Mouse (Mus musculus) CH12.LX (cell line): ENCODE measurements around the gene Etv6. TPM values are rescaled to one million over a fixed set of nuclear protein-coding genes. Genes with fewer than 3 reads are reported as not detected.

Source experiments
- DNase-seq: peaks from one replicate; pipeline ENCODE4 v3.0.0-alpha.2; 2013; ENCODE audit errors: extremely low read depth
- H3K27ac ChIP-seq: 2 replicates; pipeline ENCODE4 v1.5.1; 2012; ENCODE audit warnings: low read depth, mild to moderate bottlenecking, control low read depth, moderate library complexity; ENCODE audit not compliant: insufficient read depth
- H3K27me3 ChIP-seq: replicated peaks from 2 replicates; pipeline ENCODE3; 2012; ENCODE audit warnings: inconsistent platforms
- H3K36me3 ChIP-seq, 2 experiments: replicated peaks in 1 of 2; 2 replicates each; pipeline versions ENCODE3 to v1.6.1; 2012; ENCODE audit warnings: inconsistent platforms in 1 of 2, low read length in 1 of 2, mild to moderate bottlenecking in 1 of 2, mixed read lengths in 1 of 2, moderate library complexity in 1 of 2; ENCODE audit not compliant: control insufficient read depth in 1 of 2, insufficient read depth in 1 of 2
- H3K4me1 ChIP-seq, 2 experiments: 2 replicates each; pipeline ENCODE4 v1.6.1; 2012; ENCODE audit warnings: inconsistent platforms in 1 of 2, moderate library complexity in 1 of 2; ENCODE audit not compliant: insufficient read depth in 2 of 2, control insufficient read depth in 1 of 2
- H3K4me2 ChIP-seq: 2 replicates; pipeline ENCODE4 v1.6.1; 2012; ENCODE audit warnings: low read depth, mild to moderate bottlenecking, control low read depth; ENCODE audit not compliant: poor library complexity, insufficient read depth, severe bottlenecking
- H3K4me3 ChIP-seq, 3 experiments: fragments of 150-350 bp in 1 of 3; sonication (generic) in 1 of 3; replicated peaks in 1 of 3; 2 replicates each; pipeline versions ENCODE3 to v1.5.1; 2011 to 2012; ENCODE audit warnings: low read depth in 2 of 3, low read length in 2 of 3, mild to moderate bottlenecking in 2 of 3, moderate library complexity in 2 of 3, control low read depth in 1 of 3, improper control_type of control experiment in 1 of 3, inconsistent platforms in 1 of 3, mixed read lengths in 1 of 3; ENCODE audit not compliant: poor library complexity in 1 of 3
- H3K79me2 ChIP-seq: replicated peaks from 2 replicates; pipeline ENCODE4 v1.6.1; 2012; ENCODE audit warnings: mild to moderate bottlenecking, moderate library complexity; ENCODE audit not compliant: control insufficient read depth, poor library complexity, insufficient read depth, severe bottlenecking; ENCODE audit errors: extremely low read depth
- H3K9ac ChIP-seq: 2 replicates; pipeline ENCODE4 v1.6.1; 2012; ENCODE audit warnings: low read depth, mild to moderate bottlenecking, control low read depth, moderate library complexity; ENCODE audit not compliant: insufficient read depth
- H3K9me3 ChIP-seq: replicated peaks from 2 replicates; pipeline ENCODE3; 2012; ENCODE audit warnings: low read length, inconsistent platforms, mixed read lengths
- CHD1 ChIP-seq: IDR thresholded peaks from 2 replicates; pipeline ENCODE4 v1.6.1; 2012; ENCODE audit warnings: low read depth, low read length, improper control_type of control experiment, inconsistent platforms
- CHD2 ChIP-seq: IDR thresholded peaks from 2 replicates; pipeline ENCODE4 v1.6.1; 2011; ENCODE audit warnings: low read length, improper control_type of control experiment
- CTCF ChIP-seq, 2 experiments: IDR thresholded peaks in 1 of 2; conservative IDR thresholded peaks in 1 of 2; 2 replicates each; pipeline ENCODE4 v1.5.1; 2011 to 2012; ENCODE audit warnings: low read depth in 2 of 2, low read length in 2 of 2, improper control_type of control experiment in 1 of 2, inconsistent platforms in 1 of 2, mild to moderate bottlenecking in 1 of 2, moderate library complexity in 1 of 2
- E2F4 ChIP-seq: IDR thresholded peaks from 2 replicates; pipeline ENCODE4 v1.6.1; 2011; ENCODE audit warnings: low read depth, low read length, improper control_type of control experiment; ENCODE audit not compliant: insufficient replicate concordance
- EP300 ChIP-seq: IDR thresholded peaks from 2 replicates; pipeline ENCODE4 v1.6.1; 2011; ENCODE audit warnings: low read length, improper control_type of control experiment
- ETS1 ChIP-seq: conservative IDR thresholded peaks from 2 replicates; pipeline ENCODE4 v1.6.1; 2012; ENCODE audit warnings: low read depth, mild to moderate bottlenecking, inconsistent platforms, low read length, improper control_type of control experiment, moderate library complexity
- GABPA ChIP-seq: IDR thresholded peaks from 2 replicates; pipeline ENCODE4 v1.6.1; 2012; ENCODE audit warnings: low read depth, low read length, improper control_type of control experiment, inconsistent platforms; ENCODE audit not compliant: insufficient replicate concordance
- HCFC1 ChIP-seq: IDR thresholded peaks from 2 replicates; pipeline ENCODE4 v1.6.1; 2012; ENCODE audit warnings: low read depth, mild to moderate bottlenecking, inconsistent platforms, low read length, improper control_type of control experiment
- JUN ChIP-seq: IDR thresholded peaks from 2 replicates; pipeline ENCODE4 v1.6.1; 2011; ENCODE audit warnings: low read depth, mild to moderate bottlenecking, low read length, improper control_type of control experiment, moderate library complexity; ENCODE audit not compliant: insufficient read depth
- JUND ChIP-seq: conservative IDR thresholded peaks from 2 replicates; pipeline ENCODE4 v1.6.1; 2011; ENCODE audit warnings: low read depth, low read length, improper control_type of control experiment
- KAT2A ChIP-seq: IDR thresholded peaks from 2 replicates; pipeline ENCODE4 v1.6.1; 2012; ENCODE audit warnings: low read length, improper control_type of control experiment, inconsistent platforms; ENCODE audit not compliant: insufficient replicate concordance
- MXI1 ChIP-seq: IDR thresholded peaks from 2 replicates; pipeline ENCODE4 v1.6.1; 2011; ENCODE audit warnings: mild to moderate bottlenecking, low read depth, low read length, improper control_type of control experiment
- NRF1 ChIP-seq: IDR thresholded peaks from 2 replicates; pipeline ENCODE4 v1.6.1; 2014; ENCODE audit warnings: low read depth, mild to moderate bottlenecking, inconsistent platforms, low read length, improper control_type of control experiment, moderate library complexity
- PAX5 ChIP-seq: IDR thresholded peaks from 2 replicates; pipeline ENCODE4 v1.6.1; 2012; ENCODE audit warnings: low read length, inconsistent platforms, mixed read lengths
- POLR2AphosphoS2 ChIP-seq: IDR thresholded peaks from 2 replicates; pipeline ENCODE4 v1.6.1; 2011; ENCODE audit warnings: low read depth, low read length, improper control_type of control experiment
- RAD21 ChIP-seq: IDR thresholded peaks from 2 replicates; pipeline ENCODE4 v1.6.1; 2011; ENCODE audit warnings: low read depth, mild to moderate bottlenecking, low read length, improper control_type of control experiment, moderate library complexity
- SIN3A ChIP-seq: IDR thresholded peaks from 2 replicates; pipeline ENCODE4 v1.6.1; 2012; ENCODE audit warnings: low read length, improper control_type of control experiment, inconsistent platforms
- TCF12 ChIP-seq: IDR thresholded peaks from 2 replicates; pipeline ENCODE4 v1.6.1; 2014; ENCODE audit warnings: low read depth, mild to moderate bottlenecking, inconsistent platforms, low read length, improper control_type of control experiment
- USF1 ChIP-seq: IDR thresholded peaks from 2 replicates; pipeline ENCODE4 v1.6.1; 2014; ENCODE audit warnings: low read depth, mild to moderate bottlenecking, inconsistent platforms, low read length, improper control_type of control experiment
- ZC3H11A ChIP-seq: IDR thresholded peaks from 2 replicates; pipeline ENCODE4 v1.6.1; 2012; ENCODE audit warnings: low read depth, mild to moderate bottlenecking, inconsistent platforms, low read length, improper control_type of control experiment
- ZKSCAN1 ChIP-seq: IDR thresholded peaks from 2 replicates; pipeline ENCODE4 v1.6.1; 2012; ENCODE audit warnings: low read depth, inconsistent platforms, low read length, improper control_type of control experiment, borderline replicate concordance
- ZNF384 ChIP-seq: IDR thresholded peaks from 2 replicates; pipeline ENCODE4 v1.6.1; 2012; ENCODE audit warnings: low read depth, low read length, improper control_type of control experiment, inconsistent platforms
- dilution Hi-C: fragments of 300-500 bp; cut with MboI; formaldehyde crosslinking; loops from 2 replicates; pipeline ENCODE4 v1.14.3; 2020; ENCODE audit warnings: low sequenced_read_pairs; ENCODE audit not compliant: extremely low pct_unique_long_range_greater_than_20kb, extremely low pct_ligation_motif_present
- in situ Hi-C: fragments of 300-500 bp; cut with MboI; formaldehyde crosslinking; loops from 3 replicates; pipeline ENCODE4 v1.14.3; 2019; ENCODE audit warnings: low sequenced_read_pairs, low pct_ligation_motif_present, low pct_unique_long_range_greater_than_20kb, mixed read lengths
- polyA plus RNA-seq: library from polyadenylated mRNA; unstranded; fragments of >175 nt; gene quantifications from 2 replicates; pipeline ENCODE4 v1.2.1, GENCODE M21; 2012; ENCODE audit warnings: low read depth; ENCODE audit not compliant: insufficient read length
- total RNA-seq, 2 experiments: library from RNA; depleted of rRNA; stranded (reverse); fragments of 300-350 nt in 1 of 2; fragments of >200 nt in 1 of 2; gene quantifications; 2 replicates each; pipeline ENCODE4 v1.2.3; 2012 to 2014

Etv6 gene
- total and polyA plus RNA-seq, 3 experiments = 7.6 to 29.5 (median 10.1) TPM

DNA sequence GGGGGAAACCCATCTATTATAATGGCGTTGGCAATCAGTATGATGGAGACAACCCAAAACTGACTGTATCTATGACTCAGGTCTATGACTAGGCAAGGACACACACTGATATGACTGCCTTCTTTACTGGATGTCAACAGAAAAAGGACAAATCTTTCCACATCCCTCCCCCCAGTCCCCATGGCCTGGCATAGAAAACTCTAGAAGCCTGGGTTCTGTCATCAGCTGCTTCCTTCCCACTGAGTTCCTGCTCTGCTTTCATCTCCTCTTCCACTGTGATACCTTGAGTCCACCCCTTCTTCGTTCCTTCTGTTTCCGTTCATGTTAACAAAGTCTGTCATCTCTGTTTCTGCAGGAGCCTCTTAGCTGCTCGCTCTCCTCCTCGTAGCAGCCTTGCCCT lies 170.2 kb downstream of the Etv6 start:
- in situ Hi-C loops = loop anchor here (25.0 kb wide), 1 partner anchor 168 kb away; the partner anchor contains the start of gene Etv6
- dilution Hi-C loops = no loop called here
- H3K27ac ChIP-seq = no peak overlapping the region

DNA sequence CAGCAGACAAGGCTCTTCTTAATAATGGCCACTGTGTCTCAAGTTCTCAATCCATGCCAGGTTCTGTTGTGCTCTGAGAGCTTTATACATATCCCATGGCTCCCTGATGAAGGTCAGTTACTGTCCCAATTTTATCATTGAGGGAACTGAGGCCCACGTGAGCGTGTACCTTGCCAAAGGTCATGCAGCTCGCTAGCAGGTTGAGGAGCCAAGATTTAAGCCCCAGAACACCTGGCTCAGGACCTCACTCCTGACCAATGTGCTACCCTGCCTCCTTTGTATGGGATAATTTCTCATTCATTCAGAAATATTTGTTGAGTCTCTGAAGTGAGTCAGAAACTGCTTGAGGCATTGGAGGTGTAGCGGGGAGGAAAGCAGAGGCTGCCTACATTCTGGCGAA lies 170.8 kb downstream of the Etv6 start:
- Histone ChIP-seq H3K4me1 (peaks cover 10 to 75% of the 10 kb centered on the region in 2 experiments), H3K4me3 (no peak overlapping the region), H3K4me2 (no peak overlapping the region), H3K36me3 (peaks cover 2 to 63% of the 10 kb centered on the region in 2 experiments), H3K9me3 (no peaks in the 10 kb centered on the region), H3K27ac (no peak overlapping the region), H3K79me2 (no peaks in the 10 kb centered on the region), H3K9ac (no peak overlapping the region), H3K27me3 (no peaks in the 10 kb centered on the region)
- no peak for TF ChIP-seq ETS1
- no peak for TF ChIP-seq TCF12
- no peak for TF ChIP-seq CTCF (conservative IDR thresholded peaks at IDR 0.05 in 1 of 2, IDR thresholded peaks at IDR 0.05 in 1 of 2; ENCODE audit: low read depth in 2 of 2, low read length in 2 of 2)
- TF ChIP-seq RAD21 = no peak
- no peak for TF ChIP-seq JUND
- no peak for TF ChIP-seq ZNF384
- no peak for TF ChIP-seq E2F4
- no peak for TF ChIP-seq SIN3A
- no peak for TF ChIP-seq ZC3H11A
- no peak for TF ChIP-seq MXI1
- no peak for TF ChIP-seq PAX5
- TF ChIP-seq EP300 = no peak
- TF ChIP-seq CHD2 = no peak
- no peak for TF ChIP-seq NRF1
- no peak for TF ChIP-seq JUN
- no peak for TF ChIP-seq GABPA
- dilution Hi-C loops (no loop called here), in situ Hi-C loops (loop anchor here (25.0 kb wide), 1 partner anchor 169 kb away; the partner anchor contains the start of gene Etv6)
- DNase-seq = no peak

More for the DNA sequence above, 170.2 kb downstream of the Etv6 start:
- Histone ChIP-seq H3K4me3 (no peak overlapping the region), H3K4me1 (peaks cover 10 to 70% of the 10 kb centered on the region in 2 experiments), H3K36me3 (peaks cover 3 to 63% of the 10 kb centered on the region in 2 experiments), H3K79me2 (no peaks in the 10 kb centered on the region), H3K9ac (no peak overlapping the region), H3K4me2 (no peak overlapping the region), H3K27me3 (no peaks in the 10 kb centered on the region), H3K9me3 (no peaks in the 10 kb centered on the region)
- DNase-seq = no peak
- TF ChIP-seq POLR2AphosphoS2 (no peak), MXI1 (no peak), HCFC1 (no peak), JUND (no peak), KAT2A (no peak), USF1 (no peak), NRF1 (no peak), ZC3H11A (no peak), CHD1 (no peak), ZKSCAN1 (no peak), CHD2 (no peak)
